Mouse (Mus musculus) R1 (cell line): ENCODE results near the gene Vdac1.

Source experiments
- DNase-seq: peaks from one replicate; pipeline ENCODE4 v3.0.0-alpha.2; 2018; ENCODE audit warnings: low read depth, low spot score

Vdac1 gene

GRCm38 (mm10) chr11:52360471-52361277 lies at the start of gene Vdac1:
Gene Vdac1, plus strand, starts transcription at chr11:52360860.
- DNase-seq: peak; percentile 86

- peak; percentile 80 for DNase-seq
Measured at GRCm38 (mm10) chr11:52314102-52314793, 46.4 kb upstream of the Vdac1 start.

GRCm38 (mm10) chr11:52318445-52318844 lies 42.2 kb upstream of the Vdac1 start:
- no peak for DNase-seq

- no peak for DNase-seq
Measured at GRCm38 (mm10) chr11:52319664-52320063, 41.0 kb upstream of the Vdac1 start.

GRCm38 (mm10) chr11:52320529-52320928 lies 40.1 kb upstream of the Vdac1 start:
- no peak for DNase-seq

GRCm38 (mm10) chr11:52321540-52321939 lies 39.1 kb upstream of the Vdac1 start:
- DNase-seq: no peak

GRCm38 (mm10) chr11:52324442-52325367 lies 36.0 kb upstream of the Vdac1 start:
- no peak for DNase-seq

- DNase-seq: no peak
Measured at GRCm38 (mm10) chr11:52327313-52327712, 33.3 kb upstream of the Vdac1 start.

GRCm38 (mm10) chr11:52332421-52333118 lies 28.1 kb upstream of the Vdac1 start:
- DNase-seq: no peak

- no peak for DNase-seq
Measured at GRCm38 (mm10) chr11:52333616-52334015, 27.0 kb upstream of the Vdac1 start.

- DNase-seq: peak; percentile 72
Measured at GRCm38 (mm10) chr11:52335263-52335662, 25.4 kb upstream of the Vdac1 start.

GRCm38 (mm10) chr11:52335924-52336323 lies 24.7 kb upstream of the Vdac1 start:
- DNase-seq: no peak

- DNase-seq: no peak
Measured at GRCm38 (mm10) chr11:52337651-52338295, 22.9 kb upstream of the Vdac1 start.

GRCm38 (mm10) chr11:52338351-52338750 lies 22.3 kb upstream of the Vdac1 start:
- DNase-seq: no peak

GRCm38 (mm10) chr11:52339098-52339497 lies 21.6 kb upstream of the Vdac1 start:
- DNase-seq: no peak

GRCm38 (mm10) chr11:52339512-52339911 lies 21.1 kb upstream of the Vdac1 start:
- peak; percentile 50 for DNase-seq

GRCm38 (mm10) chr11:52340123-52340864 lies 20.4 kb upstream of the Vdac1 start:
- DNase-seq: peak; percentile 90

GRCm38 (mm10) chr11:52341001-52341400 lies 19.7 kb upstream of the Vdac1 start:
- DNase-seq: peak; percentile 72

GRCm38 (mm10) chr11:52341476-52341875 lies 19.2 kb upstream of the Vdac1 start:
- DNase-seq: no peak

- DNase-seq: no peak
Measured at GRCm38 (mm10) chr11:52342296-52342695, 18.4 kb upstream of the Vdac1 start.
